Mouse (Mus musculus) cerebellum, postnatal 10 days (tissue): Measurements from ENCODE around the gene Col27a1.

Experiments used
- DNase-seq, 2 experiments: peaks; one replicate each; pipeline ENCODE4 v3.0.0; 2021; ENCODE audit warnings: mixed read lengths in 2 of 2

The Col27a1 gene

DNA sequence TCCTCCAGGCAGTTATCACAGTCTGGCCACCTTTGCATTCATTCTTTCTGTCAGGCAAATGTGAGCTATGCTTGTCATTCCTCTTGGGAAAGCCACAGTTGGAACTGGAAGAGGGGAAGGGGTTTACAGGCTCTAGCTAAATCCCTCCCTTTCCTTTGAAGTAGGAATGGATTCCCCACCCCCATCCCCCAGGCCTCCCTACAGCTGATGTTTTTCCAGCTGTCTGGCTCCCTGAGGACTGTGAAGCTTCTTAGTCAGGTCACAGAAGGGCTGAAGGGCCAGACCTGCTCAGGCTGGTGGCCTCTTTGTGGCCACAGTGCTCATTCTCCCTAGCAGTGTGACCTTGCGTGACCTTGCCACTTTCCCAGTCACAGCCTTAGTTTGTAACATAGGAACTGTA lies 49.1 kb downstream of the Col27a1 start:
- DNase-seq: no peak

DNA sequence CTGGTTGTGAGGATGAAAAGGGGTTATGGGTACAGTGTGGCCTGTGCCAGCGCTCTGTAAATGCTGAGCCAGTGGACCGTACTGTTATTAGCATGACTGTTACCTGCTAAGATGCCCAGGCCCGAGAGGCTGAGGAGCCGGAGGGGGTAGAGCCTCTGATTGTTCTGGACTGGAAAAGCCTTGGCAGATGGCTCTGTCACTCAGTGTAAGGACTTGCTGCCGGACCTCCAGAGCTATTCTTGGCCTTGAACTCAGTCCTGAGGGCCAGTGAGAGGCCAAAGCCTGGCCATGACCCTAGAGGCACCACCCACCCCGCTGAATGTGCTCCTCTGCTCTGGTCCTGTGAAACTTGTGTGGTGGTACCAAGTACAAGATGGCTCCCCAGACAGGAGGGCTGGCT lies 52.5 kb downstream of the Col27a1 start:
- peak in 1 of 2 experiments; percentile 50 for DNase-seq

DNA sequence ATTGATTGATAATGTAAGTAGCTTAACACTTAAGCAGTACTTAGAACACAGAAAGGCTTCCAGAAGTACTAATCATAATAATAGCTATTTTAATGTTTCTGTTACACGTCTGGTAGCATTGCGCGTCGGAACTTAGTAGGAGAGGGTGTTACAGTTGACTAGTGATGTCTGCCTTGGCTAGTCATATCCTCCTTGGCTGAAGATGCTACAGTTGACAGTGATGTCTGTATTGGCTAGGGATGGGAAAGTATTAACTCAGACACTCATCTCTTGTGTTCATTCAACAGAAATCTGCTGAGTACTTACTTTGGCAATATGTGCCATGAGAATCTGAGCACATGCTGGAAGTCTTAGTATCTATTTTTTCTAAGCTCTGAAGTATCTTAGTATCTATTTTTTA lies 53.3 kb downstream of the Col27a1 start:
- DNase-seq: peak; percentile 41 to 49

- DNase-seq: peak; percentile 80
Observed at GRCm38 (mm10) chr4:63267586-63267985, 53.8 kb downstream of the Col27a1 start.

- DNase-seq: peak; percentile 53 to 56
Observed at GRCm38 (mm10) chr4:63268777-63269176, 55.0 kb downstream of the Col27a1 start.

DNA sequence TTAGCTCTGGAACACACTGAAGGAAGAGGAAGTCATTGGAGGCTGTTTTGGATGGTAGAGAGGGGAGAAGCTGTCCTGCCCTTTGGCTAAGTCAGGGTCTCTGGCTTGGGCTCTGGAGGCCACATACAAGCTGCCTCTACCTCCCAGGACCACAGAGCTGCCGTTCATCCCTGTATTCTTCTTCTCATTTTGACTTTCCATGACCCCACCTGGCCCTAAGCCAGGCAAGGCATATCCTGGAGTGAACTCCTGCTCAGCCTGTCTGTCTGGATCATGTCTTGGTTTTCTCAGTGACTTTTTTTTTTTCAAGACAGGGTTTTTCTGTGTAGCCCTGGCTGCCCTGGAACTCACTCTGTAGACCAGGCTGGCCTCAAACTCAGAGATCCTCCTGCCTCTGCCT lies 60.7 kb downstream of the Col27a1 start:
- peak in 1 of 2 experiments; percentile 45 for DNase-seq

- peak; percentile 57 to 71 for DNase-seq
Observed at GRCm38 (mm10) chr4:63275251-63275650, 61.4 kb downstream of the Col27a1 start.

GRCm38 (mm10) chr4:63276571-63276970 lies 62.8 kb downstream of the Col27a1 start:
- DNase-seq: no peak

DNA sequence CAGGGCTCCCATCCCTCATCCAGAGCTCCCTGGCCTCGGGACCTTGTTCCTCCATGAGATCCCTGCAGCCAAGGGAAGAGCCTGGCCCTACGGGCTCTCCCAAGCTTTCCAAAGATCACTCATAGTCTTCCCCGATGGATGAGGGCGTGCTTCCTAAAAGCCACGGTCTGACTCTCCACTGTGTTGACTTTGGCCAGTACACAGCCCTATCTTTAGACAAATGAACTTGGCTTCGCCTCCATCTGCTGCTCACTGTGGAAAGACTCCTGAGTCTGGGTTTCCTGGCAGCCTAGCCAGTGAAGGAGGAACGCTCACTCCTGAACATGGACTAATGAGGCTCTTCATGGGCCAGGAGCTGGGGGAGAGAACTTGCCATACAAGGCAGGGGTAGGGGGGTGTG lies 65.0 kb downstream of the Col27a1 start:
- DNase-seq: peak; percentile 73 to 76

DNA sequence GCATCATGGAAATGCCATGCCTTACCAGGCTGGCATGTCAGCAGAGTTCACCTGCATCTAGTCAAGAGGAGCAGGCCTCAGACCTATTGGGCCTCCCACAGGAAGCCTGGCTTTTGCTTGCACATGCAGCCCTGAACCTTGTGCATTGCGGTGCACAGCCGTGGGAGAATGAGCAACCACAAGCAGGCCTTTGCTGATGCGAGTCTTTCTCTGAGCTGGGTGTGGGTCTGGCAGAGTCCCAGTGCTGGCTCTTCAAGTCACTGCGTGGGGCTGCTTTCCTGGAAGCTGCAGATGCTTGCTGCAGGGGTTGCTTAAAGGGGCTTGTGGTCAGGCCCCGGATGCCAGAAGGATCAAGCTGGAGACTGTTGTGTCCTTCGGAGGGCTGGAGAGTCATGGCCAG lies 67.9 kb downstream of the Col27a1 start:
- peak; percentile 66 for DNase-seq

DNA sequence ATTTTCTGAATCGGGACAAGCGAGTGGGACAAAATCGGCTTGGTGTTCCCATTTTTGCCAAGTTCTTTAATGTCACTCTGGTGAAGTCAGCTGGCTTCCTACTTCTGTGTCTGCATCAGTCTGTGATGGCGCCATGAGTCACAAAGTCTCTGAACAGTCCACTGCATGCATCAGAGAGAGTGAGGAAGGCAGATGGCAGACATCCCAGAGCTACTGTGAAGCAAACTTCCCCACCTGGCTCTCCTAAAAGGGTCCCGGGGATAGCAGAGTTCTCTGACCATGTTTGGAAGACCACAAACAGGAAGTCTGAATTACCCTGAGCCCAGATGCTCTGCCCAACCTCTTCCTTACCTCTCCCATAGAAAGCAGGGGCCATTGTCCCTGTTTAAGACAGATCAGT lies 69.5 kb downstream of the Col27a1 start:
- peak; percentile 45 to 62 for DNase-seq

DNA sequence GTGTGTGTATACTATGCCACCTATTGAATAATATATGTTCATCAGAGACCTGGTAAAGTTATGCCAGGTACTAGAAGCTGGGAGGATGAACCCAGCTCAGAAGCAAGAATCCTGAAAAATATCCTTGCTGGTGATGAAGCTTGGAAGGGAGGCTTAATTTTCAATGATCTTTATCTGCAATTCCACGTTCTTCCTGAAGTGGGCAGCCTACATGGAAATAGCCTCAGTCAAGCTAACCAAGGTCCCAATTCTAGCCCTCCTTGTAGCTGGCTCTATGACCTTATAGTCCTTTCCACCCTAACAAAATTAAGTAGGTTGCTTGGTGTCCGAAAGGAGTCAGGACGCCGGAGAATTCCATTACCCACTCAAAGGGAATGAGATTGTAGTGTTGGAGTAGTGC lies 72.2 kb downstream of the Col27a1 start:
- no peak for DNase-seq

- DNase-seq: no peak
Observed at GRCm38 (mm10) chr4:63288497-63288896, 74.7 kb downstream of the Col27a1 start.

GRCm38 (mm10) chr4:63290081-63290480 lies 76.3 kb downstream of the Col27a1 start:
- DNase-seq: peak; percentile 60 to 71

DNA sequence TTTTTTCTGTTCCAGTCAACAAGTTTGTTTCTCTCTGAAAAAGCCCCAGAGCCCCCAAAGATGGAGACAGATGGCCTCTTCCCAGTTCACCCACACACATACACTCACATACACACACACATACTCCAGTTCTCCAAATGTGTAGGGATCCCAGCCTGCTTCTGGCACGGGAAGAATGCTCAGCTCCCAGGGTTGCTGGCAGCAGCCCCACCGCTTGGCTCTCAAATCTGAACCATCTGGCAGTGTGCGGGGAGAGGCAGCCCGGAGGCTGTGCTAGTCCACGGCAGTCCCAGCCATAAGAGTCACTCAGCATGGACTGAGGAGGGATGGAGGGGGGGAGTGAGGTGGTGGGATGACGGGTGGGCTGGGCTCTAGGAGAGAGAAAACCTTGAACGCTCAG lies 77.3 kb downstream of the Col27a1 start:
- DNase-seq: peak; percentile 99

DNA sequence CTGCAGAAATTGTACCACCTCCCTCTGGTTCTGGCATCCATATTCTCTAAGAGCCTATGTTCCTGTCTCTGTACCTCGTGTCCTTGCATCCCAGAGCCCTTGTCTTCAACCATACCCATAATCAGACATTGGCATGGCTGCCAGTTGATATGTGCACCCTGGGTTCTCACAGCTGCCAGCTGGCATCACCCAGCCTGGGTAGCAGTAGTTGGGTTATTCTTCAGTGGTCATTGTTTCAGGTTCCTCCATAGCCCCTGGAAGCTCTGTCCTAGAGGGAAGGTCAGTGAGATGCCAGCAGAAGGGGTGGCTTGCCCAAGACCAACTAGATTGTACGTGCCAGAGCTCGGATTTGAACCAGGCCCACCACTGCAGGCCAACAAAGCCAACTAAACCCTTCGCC lies 77.9 kb downstream of the Col27a1 start:
- DNase-seq: peak; percentile 67 to 75

DNA sequence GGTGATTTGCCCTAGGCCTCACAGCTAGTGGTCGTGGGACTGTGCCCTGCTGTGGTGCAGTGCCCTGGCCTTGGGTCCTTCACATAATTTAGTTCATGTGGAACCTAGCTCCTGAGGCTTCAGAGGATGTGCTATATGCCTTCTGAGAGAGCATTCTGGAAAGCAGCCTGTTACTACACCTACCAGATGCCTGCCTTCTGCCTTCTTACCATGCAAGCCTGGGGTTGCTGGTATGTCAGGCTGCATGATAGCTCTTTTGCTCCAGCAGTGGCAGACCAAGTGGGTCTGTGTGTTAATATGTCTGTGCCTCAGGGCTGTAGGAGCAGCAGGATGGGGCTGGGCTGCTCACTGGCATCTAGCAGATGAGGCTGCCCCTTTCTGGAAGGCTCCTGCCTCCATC lies 81.8 kb downstream of the Col27a1 start:
- no peak for DNase-seq

DNA sequence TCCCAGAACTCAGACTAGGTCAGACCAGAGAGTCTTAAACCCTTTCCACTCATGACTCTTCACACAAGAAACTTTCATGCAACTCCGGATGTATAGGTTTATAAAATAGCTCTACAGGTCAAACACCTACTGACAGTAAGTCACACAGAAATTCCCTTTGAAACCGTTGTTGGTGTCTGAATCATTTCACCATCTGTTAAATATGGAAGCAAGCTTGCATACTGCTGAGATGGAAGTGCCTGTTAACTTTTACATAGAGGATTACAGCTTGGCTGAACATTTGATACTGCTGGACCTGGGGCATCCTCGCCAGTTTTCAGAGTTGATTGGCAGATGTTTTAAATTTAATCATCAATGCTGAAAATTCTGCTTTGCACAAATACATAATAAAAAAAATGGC lies 82.5 kb downstream of the Col27a1 start:
- DNase-seq: no peak

DNA sequence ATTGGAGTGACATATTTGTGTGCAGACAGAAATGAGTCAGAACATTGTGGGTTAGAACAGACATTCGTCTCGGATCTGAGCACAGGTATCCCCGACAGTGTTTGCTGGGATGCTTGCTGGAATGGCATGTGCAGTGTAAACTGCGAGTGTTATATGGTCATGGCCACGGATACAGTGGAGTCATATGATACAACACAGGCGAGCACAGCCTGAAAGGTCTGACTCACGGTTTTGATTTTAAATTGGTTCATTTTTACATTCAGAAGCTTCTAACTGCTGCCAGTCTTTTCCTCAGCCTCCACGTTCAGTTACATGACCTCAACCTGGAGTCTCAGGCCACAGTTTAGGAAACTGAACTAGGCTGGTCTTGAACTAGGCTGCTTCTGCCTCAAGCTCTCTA lies 83.1 kb downstream of the Col27a1 start:
- DNase-seq: no peak

- DNase-seq: no peak
Observed at GRCm38 (mm10) chr4:63298191-63298590, 84.4 kb downstream of the Col27a1 start.

GRCm38 (mm10) chr4:63302641-63303040 lies 88.8 kb downstream of the Col27a1 start:
- peak in 1 of 2 experiments; percentile 49 for DNase-seq

- DNase-seq: peak; percentile 96 to 99
Observed at GRCm38 (mm10) chr4:63307175-63308062, 93.6 kb downstream of the Col27a1 start.

DNA sequence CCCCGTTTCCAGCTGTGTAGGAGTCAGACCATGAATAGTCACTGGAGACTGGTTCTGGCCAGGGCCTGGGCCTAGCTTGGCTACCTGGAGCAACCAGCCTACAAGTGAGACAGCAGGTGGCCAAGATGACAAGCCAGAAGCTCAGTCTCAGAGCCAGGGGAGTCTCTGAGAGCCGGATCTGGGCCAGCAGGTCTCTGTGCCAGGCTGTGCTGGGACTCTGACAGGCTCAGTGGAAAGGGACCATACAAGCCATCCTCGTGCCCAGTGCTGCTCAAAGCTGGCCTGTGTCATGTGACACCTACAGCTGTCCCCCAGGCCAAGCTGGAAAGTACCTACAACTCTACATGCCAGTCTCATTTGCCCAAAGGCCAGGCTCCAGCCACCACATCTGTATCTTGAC lies 94.5 kb downstream of the Col27a1 start:
- peak; percentile 69 to 83 for DNase-seq

GRCm38 (mm10) chr4:63310247-63310855 lies 96.5 kb downstream of the Col27a1 start:
- DNase-seq: peak; percentile 61 to 63
